Mouse (Mus musculus): ENCODE measurements at regions not wholly inside any gene's neighbourhood (a gene's known extent, or its start where the extent isn't known, plus 50 kb on each side); places are given as distances from the start of the nearest gene placed in this dataset.
"Not testable (repeated sequence)": the region's sequence is repeated elsewhere in the genome, so short reads cannot be mapped to it uniquely, and the experiment has no call there.

GRCm38 (mm10) chr13:111860931-111861330, 52.1 kb upstream of the Map3k1 start:
- no peak for DNase-seq (ENCODE audit: low spot score)

GRCm38 (mm10) chr13:111862316-111862715, 53.5 kb upstream of the Map3k1 start:
- DNase-seq (ENCODE audit: low spot score), result no peak

- DNase-seq (ENCODE audit: low spot score), result no peak
These were observed 57.2 kb upstream of the Map3k1 start for GRCm38 (mm10) chr13:111865956-111866355.

- no peak for DNase-seq (ENCODE audit: low spot score)
These were observed 58.5 kb upstream of the Map3k1 start for GRCm38 (mm10) chr13:111867261-111867660.

GRCm38 (mm10) chr13:111867763-111868725, 59.3 kb upstream of the Map3k1 start:
- DNase-seq (ENCODE audit: low spot score), result peak; percentile 19

- no peak for DNase-seq (ENCODE audit: low spot score)
These were observed 60.2 kb upstream of the Map3k1 start for GRCm38 (mm10) chr13:111868947-111869346.

GRCm38 (mm10) chr13:111869771-111870437, 61.1 kb upstream of the Map3k1 start:
- no peak for DNase-seq (ENCODE audit: low spot score)

- DNase-seq (ENCODE audit: low spot score), result no peak
These were observed 61.7 kb upstream of the Map3k1 start for GRCm38 (mm10) chr13:111870505-111870904.

GRCm38 (mm10) chr13:111871672-111872410, 63.0 kb upstream of the Map3k1 start:
- DNase-seq (ENCODE audit: low spot score), result no peak

- DNase-seq (ENCODE audit: low spot score), result no peak
These were observed 65.5 kb upstream of the Map3k1 start for GRCm38 (mm10) chr13:111874330-111874729.

- no peak for DNase-seq (ENCODE audit: low spot score)
These were observed 67.6 kb upstream of the Map3k1 start for GRCm38 (mm10) chr13:111876404-111876803.

- DNase-seq (ENCODE audit: low spot score), result no peak
These were observed 68.1 kb upstream of the Map3k1 start for GRCm38 (mm10) chr13:111876847-111877246.

GRCm38 (mm10) chr13:111883768-111884566, 75.2 kb upstream of the Map3k1 start:
- DNase-seq (ENCODE audit: low spot score), result not testable (repeated sequence)

GRCm38 (mm10) chr13:111890792-111891191, 82.0 kb upstream of the Map3k1 start:
- DNase-seq (ENCODE audit: low spot score), result no peak

GRCm38 (mm10) chr13:111892141-111892540, 83.3 kb upstream of the Map3k1 start:
- no peak for DNase-seq (ENCODE audit: low spot score)

- DNase-seq (ENCODE audit: low spot score), result no peak
These were observed 84.5 kb upstream of the Map3k1 start for GRCm38 (mm10) chr13:111893221-111893713.

GRCm38 (mm10) chr13:111894804-111895478, 86.1 kb upstream of the Map3k1 start:
- DNase-seq (ENCODE audit: low spot score), result peak; percentile 26

- no peak for DNase-seq (ENCODE audit: low spot score)
These were observed 87.5 kb upstream of the Map3k1 start for GRCm38 (mm10) chr13:111896279-111896678.

GRCm38 (mm10) chr13:111903361-111903760, 94.6 kb upstream of the Map3k1 start:
- no peak for DNase-seq (ENCODE audit: low spot score)

GRCm38 (mm10) chr13:111903931-111904330, 95.1 kb upstream of the Map3k1 start:
- no peak for DNase-seq (ENCODE audit: low spot score)

Data from urinary bladder, postnatal 25 days (tissue).